Mouse (Mus musculus) retina, postnatal 1 day (tissue): ENCODE measurements around the gene Rps12.
"Not testable (repeated sequence)": the region's sequence is repeated elsewhere in the genome, so short reads cannot be mapped to it uniquely, and the experiment has no call there.

Experiments
- DNase-seq: peaks from one replicate; pipeline ENCODE4 v3.0.0-alpha.2; 2012

Gene Rps12

GRCm38 (mm10) chr10:23787062-23787821 is at the start of gene Rps12:
TSS of gene Rps12 (minus strand) at chr10:23787275.
- peak; percentile 99 for DNase-seq

GRCm38 (mm10) chr10:23836003-23836964 is 49.2 kb upstream of the Rps12 start:
- DNase-seq = no peak

GRCm38 (mm10) chr10:23826516-23826915 is 39.4 kb upstream of the Rps12 start:
- no peak for DNase-seq

- DNase-seq = no peak
Measured at GRCm38 (mm10) chr10:23816241-23816640, 29.2 kb upstream of the Rps12 start.

- peak; percentile 72 for DNase-seq
Measured at GRCm38 (mm10) chr10:23815168-23815567, 28.1 kb upstream of the Rps12 start.

GRCm38 (mm10) chr10:23812852-23813766 is 26.0 kb upstream of the Rps12 start:
- peak; percentile 15 for DNase-seq

GRCm38 (mm10) chr10:23812438-23812759 is 25.3 kb upstream of the Rps12 start:
- no peak for DNase-seq

GRCm38 (mm10) chr10:23811635-23812437 is 24.8 kb upstream of the Rps12 start:
- DNase-seq = peak; percentile 78

GRCm38 (mm10) chr10:23806201-23806600 is 19.1 kb upstream of the Rps12 start:
- no peak for DNase-seq

- no peak for DNase-seq
Measured at GRCm38 (mm10) chr10:23804665-23805064, 17.6 kb upstream of the Rps12 start.

- no peak for DNase-seq
Measured at GRCm38 (mm10) chr10:23802911-23803310, 15.8 kb upstream of the Rps12 start.

- no peak for DNase-seq
Measured at GRCm38 (mm10) chr10:23799933-23800332, 12.9 kb upstream of the Rps12 start.

- no peak for DNase-seq
Measured at GRCm38 (mm10) chr10:23798142-23798541, 11.1 kb upstream of the Rps12 start.

- no peak for DNase-seq
Measured at GRCm38 (mm10) chr10:23797606-23798005, 10.5 kb upstream of the Rps12 start.

- DNase-seq = peak; percentile 68
Measured at GRCm38 (mm10) chr10:23796551-23797503, 9.8 kb upstream of the Rps12 start, which contains the start of gene Slc18b1. TSS of gene Slc18b1 (plus strand) at chr10:23796986.

GRCm38 (mm10) chr10:23795871-23796520 is 8.9 kb upstream of the Rps12 start:
- no peak for DNase-seq

- no peak for DNase-seq
Measured at GRCm38 (mm10) chr10:23788056-23788600, 1.1 kb upstream of the Rps12 start.

- not testable (repeated sequence) for DNase-seq
Measured at GRCm38 (mm10) chr10:23786631-23787038, 440 bp downstream of the Rps12 start.

- no peak for DNase-seq
Measured at GRCm38 (mm10) chr10:23786040-23786439, 1.0 kb downstream of the Rps12 start.

GRCm38 (mm10) chr10:23785599-23785998 is 1.5 kb downstream of the Rps12 start:
- DNase-seq = not testable (repeated sequence)
